Mouse (Mus musculus): ENCODE results near the gene Gm20708.

DNA sequence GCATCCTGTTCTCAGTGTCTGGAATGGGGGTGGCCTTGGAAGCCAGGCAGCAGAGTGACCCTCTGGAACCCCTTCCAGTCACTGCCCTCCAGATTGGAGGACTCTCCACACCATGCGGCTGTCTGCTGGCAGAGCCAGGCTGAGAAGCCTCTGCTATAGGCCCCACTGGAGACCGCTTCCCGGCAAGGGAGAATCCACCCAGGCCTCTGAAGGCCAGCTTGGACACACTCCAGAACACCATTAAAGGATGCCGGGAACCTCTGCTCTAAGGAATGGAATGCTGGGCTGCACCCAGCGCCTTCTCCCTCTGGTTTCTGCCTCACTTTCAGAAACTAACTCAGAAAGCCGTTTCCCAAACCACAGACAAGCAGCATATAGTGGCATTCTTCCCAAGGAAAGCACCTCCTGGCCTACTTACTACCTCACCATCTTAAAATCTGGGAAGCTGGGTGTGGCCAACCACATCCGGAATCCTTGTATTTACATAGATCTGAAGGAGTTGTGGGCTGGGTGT, 13.3 kb downstream of the Gm20708 start:
- TF ChIP-seq CTCF (IDR thresholded peaks at IDR 0.05; ENCODE audit: insufficient read depth, low read depth, low read length) (no peak), POLR2A (IDR thresholded peaks at IDR 0.05; ENCODE audit: insufficient read depth, low read depth, low read length) (no peak)
